Mouse (Mus musculus): ENCODE measurements around the gene Tgfbrap1. TPM values are rescaled to one million over a fixed set of nuclear protein-coding genes. Genes with fewer than 3 reads are reported as not detected.
"Not testable (repeated sequence)": the region's sequence is repeated elsewhere in the genome, so short reads cannot be mapped to it uniquely, and the experiment has no call there.

Gene Tgfbrap1
- total RNA-seq (2021): 10 to 100 TPM; 30.7 to 31.4 TPM
- long read RNA-seq, experiment 1, full-length matches to known transcripts: 3 of 5 reads
- long read RNA-seq, experiment 1, partial matches to known transcripts: 2 of 5 reads
- long read RNA-seq, experiment 1, other reads (novel, unspliced or antisense): 0 of 5 reads
- long read RNA-seq, experiment 2, full-length matches to known transcripts: 8 of 15 reads
- long read RNA-seq, experiment 2, partial matches to known transcripts: 0 of 15 reads
- long read RNA-seq, experiment 2, other reads (novel, unspliced or antisense): 7 of 15 reads

- peak; percentile 80 to 82 for DNase-seq (ENCODE audit: low spot score in 2 of 2)
These were observed at the start of gene Tgfbrap1, which contains the start of gene AI597479 for GRCm38 (mm10) chr1:43098031-43098984. TSS of gene Tgfbrap1 (minus strand) at chr1:43098637. TSS of gene AI597479 (plus strand) at chr1:43098710.

DNA sequence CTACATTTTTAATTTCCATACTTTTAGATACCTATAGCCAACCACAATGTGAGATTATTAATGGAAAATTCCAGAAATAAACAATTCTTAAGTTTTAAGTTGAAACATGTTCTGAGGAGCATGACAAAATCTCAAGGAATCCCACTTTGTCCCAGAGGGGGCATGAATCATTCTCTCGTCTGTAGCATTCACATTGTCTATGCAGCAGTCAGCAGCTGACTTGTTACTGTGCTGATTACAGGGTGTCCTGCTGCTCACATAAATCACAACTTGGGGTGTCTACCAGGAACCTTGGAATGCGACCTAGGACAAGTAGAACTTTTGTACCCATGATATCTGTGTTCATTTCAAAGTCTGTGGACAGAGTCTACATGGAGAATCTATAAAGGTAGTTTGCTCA is 49.0 kb upstream of the Tgfbrap1 start:
- DNase-seq (ENCODE audit: low spot score in 2 of 2): no peak

DNA sequence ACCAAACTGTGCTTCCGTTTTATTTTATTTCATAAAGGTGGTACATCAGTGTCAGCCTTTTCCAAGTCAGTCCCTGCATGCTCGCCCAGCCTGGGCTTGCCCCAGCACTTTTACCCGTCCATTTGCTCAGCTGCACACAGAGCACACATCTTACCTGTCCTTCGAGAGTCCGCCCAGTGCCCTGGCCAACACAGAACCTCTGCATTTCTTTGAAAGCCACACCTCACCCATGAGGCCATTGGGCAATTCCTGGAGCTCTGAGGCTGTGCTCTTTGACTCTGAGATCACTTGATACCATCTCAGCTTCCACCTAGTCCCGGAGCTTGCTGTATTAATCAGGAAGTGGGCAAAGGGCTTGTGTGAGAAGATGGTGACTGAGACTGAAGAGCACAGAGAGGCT is 47.0 kb upstream of the Tgfbrap1 start:
- DNase-seq (ENCODE audit: low spot score in 2 of 2): no peak

- no peak for DNase-seq (ENCODE audit: low spot score in 2 of 2)
These were observed 46.0 kb upstream of the Tgfbrap1 start for GRCm38 (mm10) chr1:43144338-43144906.

- DNase-seq (ENCODE audit: low spot score in 2 of 2): no peak
These were observed 45.4 kb upstream of the Tgfbrap1 start for GRCm38 (mm10) chr1:43143791-43144190.

GRCm38 (mm10) chr1:43143284-43143683 is 44.8 kb upstream of the Tgfbrap1 start:
- DNase-seq (ENCODE audit: low spot score in 2 of 2): no peak

DNA sequence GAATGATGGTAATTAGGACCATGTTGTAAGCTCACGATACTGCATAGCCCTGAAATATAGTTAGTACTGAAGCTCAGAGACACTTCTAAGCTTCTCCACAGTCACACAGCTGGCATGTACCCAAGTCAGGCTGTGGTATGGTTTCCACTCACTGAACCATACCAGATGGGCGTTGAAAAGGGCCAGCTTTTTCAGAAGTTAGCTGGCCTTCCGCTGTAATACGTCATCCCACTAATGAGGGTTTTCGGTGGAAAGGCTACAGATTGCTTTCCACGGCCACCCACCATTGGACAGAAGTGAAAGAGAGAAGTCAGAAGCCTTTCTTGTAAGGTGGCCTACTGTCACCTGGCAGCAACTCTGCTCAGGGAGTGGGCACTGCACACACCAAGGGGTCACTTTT is 44.4 kb upstream of the Tgfbrap1 start:
- no peak for DNase-seq (ENCODE audit: low spot score in 2 of 2)

DNA sequence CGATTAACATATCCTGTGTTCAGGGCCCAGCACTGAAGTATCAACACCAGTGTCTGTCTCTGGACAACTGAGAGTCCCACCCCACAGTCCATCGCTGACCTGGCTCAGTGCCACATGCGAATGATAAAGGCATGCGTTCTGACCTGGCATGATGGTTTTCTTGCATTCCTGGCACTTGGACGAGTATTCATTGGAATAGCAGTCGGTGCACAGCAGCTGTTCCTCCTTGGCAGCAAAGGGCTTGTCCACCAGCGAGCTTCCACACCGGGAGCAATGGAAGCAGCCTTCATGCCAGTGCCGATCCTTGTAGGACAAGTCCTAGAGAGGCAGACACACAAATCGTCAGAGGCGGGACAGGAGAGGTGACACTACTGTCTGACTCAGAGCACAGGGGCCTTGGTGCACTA is 43.1 kb upstream of the Tgfbrap1 start:
- DNase-seq (ENCODE audit: low spot score in 2 of 2): no peak

DNA sequence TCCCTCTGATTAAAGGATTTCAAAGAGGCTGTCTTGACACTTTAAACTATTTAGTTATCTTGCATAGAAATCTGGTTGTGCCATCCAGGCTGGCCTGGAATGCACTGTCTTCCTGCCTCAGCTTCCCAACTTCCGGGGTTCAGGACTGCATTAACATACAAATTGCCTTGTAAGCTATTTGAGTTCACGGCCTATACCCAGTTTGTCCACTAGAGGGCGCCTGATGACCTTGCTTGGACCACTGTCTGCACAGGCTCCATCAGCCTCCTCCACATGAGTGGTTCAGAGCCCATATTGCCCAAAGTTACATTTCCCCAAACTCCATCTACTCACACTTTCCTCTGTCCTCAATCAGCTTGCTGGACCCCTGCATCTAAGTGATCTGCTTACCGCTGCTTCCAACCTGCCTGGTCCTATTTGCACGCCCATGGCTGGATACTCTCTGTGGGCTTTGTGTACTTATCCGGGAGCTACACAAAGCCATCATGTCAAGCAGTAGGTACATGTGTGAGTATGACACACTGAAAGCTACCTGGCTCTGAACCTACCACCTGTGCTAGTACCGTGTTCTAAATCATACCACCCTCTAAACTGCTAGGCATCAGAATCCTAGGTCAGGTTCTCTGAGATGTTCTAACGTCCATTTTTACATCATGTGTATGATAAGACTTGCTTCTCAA is 41.3 kb upstream of the Tgfbrap1 start:
- peak; percentile 56 to 68 for DNase-seq (ENCODE audit: low spot score in 2 of 2)

GRCm38 (mm10) chr1:43138268-43138812 is 39.9 kb upstream of the Tgfbrap1 start:
- DNase-seq (ENCODE audit: low spot score in 2 of 2): no peak

DNA sequence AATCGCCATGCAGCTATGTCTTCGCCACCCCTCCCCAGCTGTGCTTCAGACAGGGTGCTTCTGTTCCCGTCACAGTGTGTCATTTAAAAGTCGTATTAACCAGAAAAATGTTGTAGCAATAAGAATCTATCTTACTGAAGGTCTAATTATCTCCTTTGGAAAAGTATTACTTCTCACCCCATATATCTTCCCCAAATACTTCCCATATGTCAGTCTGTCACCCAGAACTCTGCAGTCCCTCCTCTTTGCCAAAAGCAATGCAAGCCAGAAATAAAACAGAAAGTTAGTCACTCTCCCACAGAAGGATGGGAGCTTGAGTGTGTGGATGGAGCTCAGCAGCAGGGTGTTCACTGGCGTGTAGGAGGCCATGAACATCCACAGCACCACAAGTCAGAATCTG is 38.9 kb upstream of the Tgfbrap1 start:
- DNase-seq (ENCODE audit: low spot score in 2 of 2): no peak

GRCm38 (mm10) chr1:43136488-43137029 is 38.1 kb upstream of the Tgfbrap1 start:
- not testable (repeated sequence) for DNase-seq (ENCODE audit: low spot score in 2 of 2)

DNA sequence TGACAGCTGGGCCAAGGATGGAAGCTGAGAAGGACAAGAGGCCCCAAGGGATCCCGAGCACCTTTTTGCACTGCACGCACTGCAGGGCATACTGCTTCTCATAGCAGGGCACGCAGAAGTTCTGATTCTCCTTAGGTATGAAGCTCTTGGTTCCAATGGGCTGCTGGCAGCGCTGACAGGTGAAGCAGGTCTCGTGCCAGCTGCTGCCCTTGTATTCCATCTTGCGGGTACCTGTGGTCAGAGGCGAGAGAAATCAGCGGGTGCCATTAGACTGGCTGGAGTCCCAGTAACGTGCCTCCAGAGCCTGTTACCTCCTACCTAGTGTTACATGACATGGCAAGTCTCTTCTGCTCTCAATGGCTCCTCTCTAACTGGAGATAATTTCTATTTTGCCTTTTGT is 33.2 kb upstream of the Tgfbrap1 start:
- DNase-seq (ENCODE audit: low spot score in 2 of 2): no peak

GRCm38 (mm10) chr1:43130219-43130981 is 32.0 kb upstream of the Tgfbrap1 start:
- no peak for DNase-seq (ENCODE audit: low spot score in 2 of 2)

DNA sequence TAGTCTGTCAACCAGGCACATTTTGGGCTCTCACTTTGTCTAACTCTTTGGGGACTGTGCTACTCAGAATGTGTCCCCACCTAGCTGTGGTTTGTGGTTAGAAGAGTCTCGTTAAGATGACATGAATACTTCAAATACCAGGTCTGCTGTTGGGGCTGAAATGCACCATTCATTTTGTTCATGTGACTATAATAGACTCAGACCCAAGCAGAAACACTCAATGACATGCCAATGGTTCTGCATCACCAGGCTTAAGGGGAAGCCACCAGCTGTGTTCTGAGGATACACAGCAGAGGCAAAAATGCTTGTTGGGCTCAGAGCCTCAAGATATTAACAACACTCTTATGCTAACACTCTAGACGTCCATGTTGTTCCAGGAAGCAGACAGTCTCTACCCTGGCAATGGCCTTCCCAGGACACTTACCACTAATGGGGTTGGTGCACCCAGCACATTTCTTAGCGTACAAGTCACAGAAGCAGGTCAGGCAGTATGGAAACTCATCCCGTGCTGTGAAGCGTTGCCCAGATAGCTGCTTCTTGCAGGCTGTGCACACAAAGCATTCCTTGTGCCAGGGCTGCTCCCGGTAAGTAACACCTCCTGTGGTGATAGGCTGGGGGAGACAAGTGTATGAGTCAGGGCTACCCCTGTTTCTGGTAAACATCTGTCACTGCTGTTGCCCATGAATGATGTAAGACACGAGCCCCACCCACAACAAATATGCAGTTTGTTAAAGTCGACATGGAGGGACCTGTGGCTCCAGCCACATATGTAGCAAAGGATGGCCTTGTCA is 29.6 kb upstream of the Tgfbrap1 start:
- no peak for DNase-seq (ENCODE audit: low spot score in 2 of 2)

- DNase-seq (ENCODE audit: low spot score in 2 of 2): no peak
These were observed 28.8 kb upstream of the Tgfbrap1 start for GRCm38 (mm10) chr1:43127196-43127595.

- no peak for DNase-seq (ENCODE audit: low spot score in 2 of 2)
These were observed 26.3 kb upstream of the Tgfbrap1 start for GRCm38 (mm10) chr1:43124726-43125125.

DNA sequence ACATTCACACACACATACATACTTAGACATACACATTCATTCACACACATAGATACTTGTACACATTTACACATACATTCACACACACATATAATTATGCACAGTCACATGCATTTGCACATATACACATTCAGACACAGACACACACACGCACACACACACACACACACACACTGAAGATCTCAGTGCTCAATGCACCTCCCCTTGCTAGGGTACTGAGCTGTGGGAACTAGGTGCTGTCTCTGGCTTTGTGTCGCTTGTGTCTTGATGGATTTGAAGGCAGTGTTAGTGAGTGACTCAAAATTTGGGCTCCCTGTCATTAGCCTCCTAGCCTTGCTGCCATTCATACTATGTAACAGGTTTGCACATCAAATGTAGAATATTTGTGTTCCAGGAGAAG is 24.2 kb upstream of the Tgfbrap1 start:
- DNase-seq (ENCODE audit: low spot score in 2 of 2): no peak

GRCm38 (mm10) chr1:43120950-43121349 is 22.5 kb upstream of the Tgfbrap1 start:
- DNase-seq (ENCODE audit: low spot score in 2 of 2): no peak
